In the genomic region with DNA sequence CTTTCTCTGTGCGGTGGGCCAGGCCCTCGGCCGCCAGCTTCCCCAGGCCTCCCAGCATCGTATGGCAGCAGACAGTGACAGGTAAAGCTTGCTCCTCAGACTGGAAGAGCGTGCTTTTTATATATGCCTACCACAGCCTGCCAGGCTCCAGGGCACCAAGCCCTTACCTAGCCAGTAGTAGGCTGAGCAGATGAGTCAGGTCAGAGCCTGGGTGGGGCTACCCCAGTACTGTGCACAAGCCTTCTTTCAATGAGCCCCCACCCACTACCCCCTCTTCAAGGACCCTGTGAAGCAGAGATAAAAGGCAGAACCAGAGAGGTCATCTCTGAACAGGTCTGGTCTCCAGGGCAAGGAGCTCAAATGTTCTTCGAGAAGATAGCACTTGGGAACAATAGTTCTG, we compare ENCODE assay signal across 1 mouse cellular context.
TF ChIP-seq lines count a peak whose summit lies in the region.

A gene (minus strand): TSS at position 133 of the 400 bp plus-strand sequence.

TF ChIP-seq in CH12.LX, 34 proteins besides CTCF, POLR2A, EP300 and RAD21 (continued from another document):
- TF ChIP-seq MYC (IDR thresholded peaks at IDR 0.05; ENCODE audit: low read depth, low read length), result no peak
- no peak for TF ChIP-seq ZNF384 (IDR thresholded peaks at IDR 0.05; ENCODE audit: low read depth, low read length)
- no peak for TF ChIP-seq PAX5 (IDR thresholded peaks at IDR 0.05; ENCODE audit: low read length)
- no peak for TF ChIP-seq SMC3 (IDR thresholded peaks at IDR 0.05; ENCODE audit: low read depth, low read length)
- TF ChIP-seq IRF4 (IDR thresholded peaks at IDR 0.05; ENCODE audit: low read depth, low read length), result no peak
- no peak for TF ChIP-seq NRF1 (IDR thresholded peaks at IDR 0.05; ENCODE audit: low read depth, low read length)
- no peak for TF ChIP-seq USF2 (conservative IDR thresholded peaks at IDR 0.05; ENCODE audit: low read depth, low read length)
- TF ChIP-seq MAZ (IDR thresholded peaks at IDR 0.05; ENCODE audit: low read depth, low read length), result no peak
- TF ChIP-seq JUND (conservative IDR thresholded peaks at IDR 0.05; ENCODE audit: low read depth, low read length), result no peak
- TF ChIP-seq CHD1 (IDR thresholded peaks at IDR 0.05; ENCODE audit: low read depth, low read length), result no peak
- TF ChIP-seq MAX (IDR thresholded peaks at IDR 0.05; ENCODE audit: low read length), result no peak
- no peak for TF ChIP-seq SIN3A (IDR thresholded peaks at IDR 0.05; ENCODE audit: low read length)
- no peak for TF ChIP-seq NELFE (IDR thresholded peaks at IDR 0.05; ENCODE audit: low read depth, low read length)
TF ChIP-seq in CH12.LX: peak in this region for 0.
